Comparison of ENCODE assay signal across 21 mouse cellular contexts in genomic region chr3:29071315-29071714, GRCm38 (mm10). TPM values are rescaled to one million over a fixed set of nuclear protein-coding genes. Genes with fewer than 3 reads are reported as not detected.
DNase-seq lines count a peak whose midpoint lies in the region; ATAC-seq lines count a peak whose summit lies in the region.
"Had no signal": no experiment of that assay in that cellular context is flagged by ENCODE, and none has a peak within 500 bp of the region (broad histone marks: within the 10 kb centered on the region; RNA-seq: fewer than 3 reads in every experiment).

No protein-coding gene starts in this region.

- no peaks in the 10 kb centered on the region for H3K27me3 ChIP-seq in kidney, embryonic 16.5 days (ENCODE audit: insufficient read depth, low read length)
- no peaks in the 10 kb centered on the region for H3K27me3 ChIP-seq in kidney, embryonic 15.5 days
- H3K27me3 ChIP-seq in forebrain, embryonic 14.5 days (replicated peaks; ENCODE audit: control insufficient read depth, insufficient read depth, low read length), result no peaks in the 10 kb centered on the region
- H3K27me3 ChIP-seq: embryonic facial prominence, embryonic 12.5 days; forebrain, embryonic 13.5 days had no signal

- no peak overlapping the region for H3K9ac ChIP-seq in kidney, embryonic 16.5 days (replicated peaks; ENCODE audit: low read length)
- no peak overlapping the region for H3K9ac ChIP-seq in kidney, embryonic 15.5 days
- no peak overlapping the region for H3K9ac ChIP-seq in forebrain, embryonic 14.5 days (ENCODE audit: low read length)
- H3K9ac ChIP-seq: embryonic facial prominence, embryonic 12.5 days; forebrain, embryonic 13.5 days had no signal

- 15% methylated on average over 4 of the region's 4 CpGs for WGBS in macrophage (ENCODE audit: missing documents)
- WGBS in kidney, embryonic 16.5 days, result 87% methylated on average over 4 of the region's 4 CpGs
- WGBS in kidney, embryonic 15.5 days, result 81% methylated on average over 4 of the region's 4 CpGs
- 93% methylated on average over 4 of the region's 4 CpGs for WGBS in forebrain, embryonic 14.5 days

- H3K4me2 ChIP-seq in kidney, embryonic 16.5 days (replicated peaks; ENCODE audit: low read depth, low read length), result no peak overlapping the region
- H3K4me2 ChIP-seq in kidney, embryonic 15.5 days, result no peak overlapping the region
- H3K4me2 ChIP-seq in forebrain, embryonic 14.5 days (ENCODE audit: low read length), result no peak overlapping the region
- H3K4me2 ChIP-seq: embryonic facial prominence, embryonic 12.5 days; forebrain, embryonic 13.5 days had no signal

- H3K27ac ChIP-seq in macrophage, result 0 out of 2 replicates have a peak overlapping the region, but pooled peaks have one; percentile 5
- no peak overlapping the region for H3K27ac ChIP-seq in kidney, embryonic 16.5 days (ENCODE audit: low read length)
- H3K27ac ChIP-seq in kidney, embryonic 15.5 days, result no peak overlapping the region
- H3K27ac ChIP-seq in forebrain, embryonic 14.5 days (ENCODE audit: low read depth, low read length), result no peak overlapping the region
- H3K27ac ChIP-seq: embryonic facial prominence, embryonic 10.5 days; embryonic facial prominence, embryonic 12.5 days; forebrain, embryonic 13.5 days had no signal

- no peak overlapping the region for H3K4me3 ChIP-seq in macrophage (ENCODE audit: inconsistent target)
- no peak overlapping the region for H3K4me3 ChIP-seq in kidney, embryonic 16.5 days (ENCODE audit: low read length)
- no peak overlapping the region for H3K4me3 ChIP-seq in kidney, embryonic 15.5 days (replicated peaks)
- no peak overlapping the region for H3K4me3 ChIP-seq in forebrain, embryonic 14.5 days (ENCODE audit: low read depth, low read length)
- H3K4me3 ChIP-seq: embryonic facial prominence, embryonic 10.5 days; embryonic facial prominence, embryonic 12.5 days; forebrain, embryonic 13.5 days had no signal

- H3K4me1 ChIP-seq in kidney, embryonic 16.5 days (ENCODE audit: insufficient read depth, low read length), result no peaks in the 10 kb centered on the region
- H3K4me1 ChIP-seq in kidney, embryonic 15.5 days, result no peaks in the 10 kb centered on the region
- H3K4me1 ChIP-seq in forebrain, embryonic 14.5 days (ENCODE audit: control insufficient read depth, insufficient read depth, low read length), result no peaks in the 10 kb centered on the region
- H3K4me1 ChIP-seq: embryonic facial prominence, embryonic 10.5 days; embryonic facial prominence, embryonic 12.5 days had no signal

- H3K36me3 ChIP-seq in macrophage (ENCODE audit: inconsistent target), result no peaks in the 10 kb centered on the region
- H3K36me3 ChIP-seq in kidney, embryonic 16.5 days (ENCODE audit: insufficient read depth, low read length), result no peaks in the 10 kb centered on the region
- no peaks in the 10 kb centered on the region for H3K36me3 ChIP-seq in kidney, embryonic 15.5 days
- H3K36me3 ChIP-seq in forebrain, embryonic 14.5 days (ENCODE audit: control insufficient read depth, insufficient read depth, low read length), result no peaks in the 10 kb centered on the region
- H3K36me3 ChIP-seq: embryonic facial prominence, embryonic 10.5 days; embryonic facial prominence, embryonic 12.5 days had no signal

- DNase-seq in 416B (ENCODE audit: low read depth), result peak; percentile 74
- no peak for DNase-seq in forebrain, embryonic 14.5 days (ENCODE audit: low spot score)
- DNase-seq: adrenal gland, adult 2 months; adrenal gland, postnatal 10 days; adrenal gland, postnatal 25 days; cerebellum, adult 11 months; cerebellum, adult 18-20 months; cerebellum, adult 8-10 months; cerebellum, adult 9-11 months; cerebellum, postnatal 14 days; cerebellum, postnatal 36 days had no signal

- H3K9me3 ChIP-seq in kidney, embryonic 16.5 days (ENCODE audit: low read length), result no peaks in the 10 kb centered on the region
- no peaks in the 10 kb centered on the region for H3K9me3 ChIP-seq in kidney, embryonic 15.5 days (replicated peaks)
- no peaks in the 10 kb centered on the region for H3K9me3 ChIP-seq in forebrain, embryonic 14.5 days (replicated peaks; ENCODE audit: control insufficient read depth, low read length)
- H3K9me3 ChIP-seq: embryonic facial prominence, embryonic 10.5 days; embryonic facial prominence, embryonic 12.5 days; forebrain, embryonic 13.5 days had no signal

- no peaks in the 10 kb centered on the region for H3K79me2 ChIP-seq in macrophage (ENCODE audit: inconsistent target)

- ATAC-seq in granulocyte monocyte progenitor cell, adult 5-6 weeks (replicated peaks; ENCODE audit: poor library complexity, severe bottlenecking), result peak; percentile 90
- ATAC-seq in kidney, embryonic 16.5 days (ENCODE audit: low FRiP score, low TSS enrichment), result no peak
- ATAC-seq in kidney, embryonic 15.5 days (replicated peaks; ENCODE audit: low FRiP score), result no peak
- ATAC-seq in forebrain, embryonic 14.5 days, result no peak
- ATAC-seq: forebrain, embryonic 13.5 days; forebrain, embryonic 16.5 days had no signal

RNA-seq across cellular contexts. Expression of gene Egfem1, which starts 10.5 kb away (rescaled TPM):
- total RNA-seq in granulocyte monocyte progenitor cell, adult 5-6 weeks (2014; fragmentation: Nextera tagmentation), result not detected in 2 replicates
- total RNA-seq in granulocyte monocyte progenitor cell, adult 5-6 weeks (2017), result not detected in 2 replicates
- total RNA-seq in macrophage (2018; cell fraction: chromatin; rRNA removed), result not detected
- not detected for total RNA-seq in macrophage (2018; cell fraction: cytosol; rRNA removed)
- not detected for total RNA-seq in macrophage (2018; cell fraction: nucleus; rRNA removed)
- not detected in 3 replicates for polyA plus RNA-seq in macrophage (2018)
- polyA plus RNA-seq in kidney, embryonic 16.5 days (2015; fragmentation: Nextera tagmentation; extraction: Ambion mirVana), result 1.4 TPM in 2 replicates
- polyA plus RNA-seq in kidney, embryonic 15.5 days (2015; fragmentation: Nextera tagmentation; extraction: Ambion mirVana), result 1.1 and 1.4 TPM in 2 replicates
- polyA plus RNA-seq in forebrain, embryonic 14.5 days (2014; fragmentation: Nextera tagmentation; extraction: Ambion mirVana), result 3.0 and 4.7 TPM in 2 replicates
- total RNA-seq: adrenal gland, adult 2 months; MEL had no signal
- polyA plus RNA-seq: C2C12 had no signal
